Mouse (Mus musculus) ES-E14 (cell line): ENCODE measurements at regions not wholly inside any gene's neighbourhood (a gene's known extent, or its start where the extent isn't known, plus 50 kb on each side); places are given as distances from the start of the nearest gene placed in this dataset.

Experiments
- DNase-seq: peaks from one replicate; pipeline ENCODE4 v3.0.0-alpha.2; 2013; ENCODE audit warnings: low read depth, low spot score
- H3K27ac ChIP-seq: 2 replicates; pipeline ENCODE4 v1.5.1; 2012; ENCODE audit warnings: low read depth, mild to moderate bottlenecking, low read length, moderate library complexity, mixed read lengths; ENCODE audit not compliant: poor library complexity, insufficient read depth, severe bottlenecking
- H3K36me3 ChIP-seq: 2 replicates; pipeline ENCODE4 v1.6.1; 2012; ENCODE audit warnings: mild to moderate bottlenecking, low read length, moderate library complexity, mixed read lengths; ENCODE audit not compliant: control insufficient read depth, poor library complexity, insufficient read depth, severe bottlenecking
- H3K4me1 ChIP-seq, 2 experiments: fragments of 150-350 bp in 1 of 2; sonication (generic) in 1 of 2; 2 replicates each; pipeline ENCODE4 v1.6.1; 2012; ENCODE audit warnings: low read length in 2 of 2, mild to moderate bottlenecking in 1 of 2, mixed read lengths in 1 of 2; ENCODE audit not compliant: control insufficient read depth in 2 of 2, insufficient read depth in 2 of 2, poor library complexity in 1 of 2
- H3K4me3 ChIP-seq, 2 experiments: fragments of 150-350 bp in 1 of 2; sonication (generic) in 1 of 2; 2 replicates each; pipeline ENCODE4 v1.5.1; 2012; ENCODE audit warnings: low read length in 2 of 2, low read depth in 1 of 2, mild to moderate bottlenecking in 1 of 2, mixed read lengths in 1 of 2; ENCODE audit not compliant: insufficient read depth in 1 of 2, poor library complexity in 1 of 2, severe bottlenecking in 1 of 2
- H3K9ac ChIP-seq: 2 replicates; pipeline ENCODE4 v1.6.1; 2012; ENCODE audit warnings: low read depth, mild to moderate bottlenecking, low read length, mixed read lengths; ENCODE audit not compliant: poor library complexity, insufficient read depth, severe bottlenecking
- H3K9me3 ChIP-seq: fragments of 150-350 bp; sonication (generic); 2 replicates; pipeline ENCODE4 v1.6.1; 2012; ENCODE audit warnings: low read depth, mild to moderate bottlenecking, low read length; ENCODE audit not compliant: control insufficient read depth, insufficient read depth
- CHD2 ChIP-seq: IDR thresholded peaks from 2 replicates; pipeline ENCODE4 v1.6.1; 2014; ENCODE audit warnings: mild to moderate bottlenecking, low read depth, low read length, inconsistent platforms
- HCFC1 ChIP-seq: IDR thresholded peaks from 2 replicates; pipeline ENCODE4 v1.6.1; 2012; ENCODE audit warnings: low read length, inconsistent platforms, borderline replicate concordance; ENCODE audit not compliant: insufficient read depth
- MAFK ChIP-seq: IDR thresholded peaks from 2 replicates; pipeline ENCODE4 v1.6.1; 2014; ENCODE audit warnings: mild to moderate bottlenecking, low read depth, low read length, inconsistent platforms; ENCODE audit not compliant: insufficient read depth
- ZC3H11A ChIP-seq: IDR thresholded peaks from 2 replicates; pipeline ENCODE4 v1.6.1; 2012; ENCODE audit warnings: low read depth, mild to moderate bottlenecking, inconsistent platforms, low read length, borderline replicate concordance
- ZNF384 ChIP-seq: IDR thresholded peaks from 2 replicates; pipeline ENCODE4 v1.6.1; 2012; ENCODE audit warnings: low read depth, low read length, inconsistent platforms
- in situ Hi-C, 2 experiments: fragments of 600-800 bp; cut with MboI; formaldehyde crosslinking; loops; one replicate each; pipeline ENCODE4 v1.15.1; 2025; ENCODE audit warnings: low sequenced_read_pairs in 2 of 2, inconsistent platforms in 1 of 2; ENCODE audit not compliant: unreplicated experiment in 2 of 2

DNA sequence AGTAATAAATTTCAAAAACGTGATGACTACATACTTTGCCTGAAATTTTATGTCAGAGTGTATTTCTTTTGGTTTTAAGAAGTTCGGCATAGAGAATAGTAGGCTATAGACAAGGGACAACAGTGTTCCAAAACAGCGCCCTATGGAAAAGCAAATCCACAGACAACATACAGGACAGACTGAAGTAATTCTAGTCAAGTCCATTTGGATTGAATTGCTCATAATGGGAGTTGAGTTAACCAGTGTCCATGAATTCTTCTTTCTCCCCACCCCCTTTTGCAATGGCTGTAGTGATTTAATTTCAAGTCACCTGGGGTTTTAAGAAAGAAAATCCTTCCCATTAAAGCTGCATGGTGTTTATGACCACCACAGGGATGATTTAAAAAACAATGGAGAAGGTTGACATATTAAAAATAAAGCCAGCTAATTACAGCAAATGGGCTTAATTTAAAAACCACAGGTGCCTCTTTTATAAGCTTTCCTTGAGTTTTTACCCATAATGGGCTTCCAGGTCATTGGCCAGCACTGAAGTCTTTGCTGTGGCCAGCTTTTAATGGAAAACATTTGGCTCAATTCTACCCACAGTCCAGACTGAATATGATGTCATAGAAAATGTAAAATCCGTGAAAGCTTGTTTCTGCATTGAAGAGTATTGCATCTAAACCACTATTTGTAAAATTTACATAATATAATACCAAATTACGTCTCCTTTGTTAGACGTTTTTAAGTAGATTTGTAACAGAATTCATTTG is 1083.3 kb downstream of the Adgrl3 start:
- H3K36me3 ChIP-seq: no peaks in the 10 kb centered on the region
- DNase-seq: no peak
- no peak overlapping the region for H3K27ac ChIP-seq
- no peaks in the 10 kb centered on the region for H3K4me1 ChIP-seq
- H3K4me3 ChIP-seq: no peak overlapping the region
- H3K9ac ChIP-seq: no peak overlapping the region
- in situ Hi-C loops: no loop called here
- H3K9me3 ChIP-seq: no peaks in the 10 kb centered on the region
- no peak for TF ChIP-seq ZNF384
- no peak for TF ChIP-seq HCFC1
- no peak for TF ChIP-seq ZC3H11A
- no peak for TF ChIP-seq MAFK
- TF ChIP-seq CHD2: no peak

DNA sequence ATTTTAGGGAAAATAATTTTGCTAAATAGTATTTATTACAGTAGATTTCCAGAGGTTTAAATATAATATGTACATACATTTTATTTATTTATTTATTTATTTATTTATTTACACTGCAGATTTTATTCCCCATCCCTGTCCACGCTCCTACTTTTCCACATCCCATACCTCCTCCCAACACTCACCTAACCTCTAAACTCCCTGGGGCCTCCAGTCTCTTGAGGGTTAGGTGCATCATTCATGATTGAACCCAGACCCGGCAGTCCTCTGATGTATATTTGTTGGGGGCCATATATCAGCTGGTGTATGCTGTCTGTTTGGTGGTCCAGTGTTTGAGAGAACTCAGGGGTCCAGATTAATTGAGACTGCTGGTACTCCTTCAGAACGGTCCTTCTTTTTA is 1083.9 kb downstream of the Adgrl3 start:
- Histone ChIP-seq H3K9ac (no peak overlapping the region), H3K27ac (no peak overlapping the region), H3K36me3 (no peaks in the 10 kb centered on the region), H3K4me3 (no peak overlapping the region), H3K9me3 (no peaks in the 10 kb centered on the region), H3K4me1 (no peaks in the 10 kb centered on the region)
- no peak for DNase-seq
- TF ChIP-seq MAFK (no peak), ZC3H11A (no peak), ZNF384 (no peak), HCFC1 (no peak), CHD2 (no peak)
- in situ Hi-C loops: no loop called here

DNA sequence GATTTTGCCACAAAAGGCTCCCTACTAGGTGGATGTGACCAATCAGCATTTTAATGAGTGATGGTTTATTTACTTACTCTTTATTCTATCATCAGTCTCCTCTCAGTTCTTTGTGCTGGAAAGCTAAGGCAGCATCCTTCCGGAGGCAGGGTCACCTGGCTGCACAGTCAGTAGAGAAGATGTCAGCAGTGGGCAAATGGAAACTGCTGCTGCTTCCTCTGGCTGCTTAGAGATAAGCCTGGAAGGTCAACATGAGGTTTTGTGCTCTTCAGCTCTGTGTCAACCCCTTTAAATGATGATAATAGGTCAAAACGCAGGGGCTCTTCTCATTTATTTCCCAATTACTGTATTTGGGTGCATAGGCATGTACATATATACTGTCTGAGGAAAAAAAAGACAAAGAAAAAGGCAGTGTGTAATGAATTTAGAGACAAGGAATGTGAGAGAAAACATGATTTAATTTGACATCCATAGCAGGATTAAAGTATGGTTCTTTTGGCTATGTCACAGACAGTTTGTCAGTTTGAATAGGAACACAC is 1106.1 kb downstream of the Adgrl3 start:
- Histone ChIP-seq H3K4me1 (no peaks in the 10 kb centered on the region), H3K4me3 (no peak overlapping the region), H3K27ac (no peak overlapping the region), H3K36me3 (no peaks in the 10 kb centered on the region), H3K9me3 (no peaks in the 10 kb centered on the region), H3K9ac (no peak overlapping the region)
- in situ Hi-C loops: no loop called here
- DNase-seq: no peak
- TF ChIP-seq HCFC1 (no peak), ZC3H11A (no peak), MAFK (no peak), CHD2 (no peak), ZNF384 (no peak)

DNA sequence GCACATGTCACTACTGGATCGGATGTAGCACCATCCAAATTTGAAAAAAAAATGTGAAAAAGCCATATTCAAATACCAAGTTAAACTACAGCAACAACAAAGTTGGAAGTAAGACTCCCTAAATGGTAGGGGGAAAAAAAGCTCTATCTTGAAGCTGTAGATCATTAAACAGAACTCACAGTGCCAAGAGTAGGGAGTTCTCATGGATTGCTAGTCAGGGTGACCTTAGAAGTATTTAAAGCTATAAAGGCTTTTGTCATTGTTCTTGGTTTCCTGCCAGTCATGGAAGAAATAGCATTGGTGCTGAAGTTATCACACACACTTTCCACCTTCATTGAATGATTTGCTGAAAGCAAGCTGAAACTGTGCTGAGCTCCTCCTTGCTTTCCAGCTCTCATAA is 1122.1 kb downstream of the Adgrl3 start:
- TF ChIP-seq CHD2 (no peak), HCFC1 (no peak), ZNF384 (no peak), ZC3H11A (no peak), MAFK (no peak)
- no peaks in the 10 kb centered on the region for H3K4me1 ChIP-seq

More for the DNA sequence above, 1122.1 kb downstream of the Adgrl3 start:
- Histone ChIP-seq H3K27ac (no peak overlapping the region), H3K4me3 (no peak overlapping the region), H3K9me3 (no peaks in the 10 kb centered on the region), H3K36me3 (no peaks in the 10 kb centered on the region), H3K9ac (no peak overlapping the region)
- in situ Hi-C loops: no loop called here
- DNase-seq: no peak
